Mouse (Mus musculus) heart, adult 9 months (tissue): ENCODE results near the gene Timm10.
A peak's percentile ranks its signal among the peaks of the same experiment; 100 is the strongest.

Experiments used
- DNase-seq, 2 experiments: peaks; one replicate each; pipeline ENCODE4 v3.0.0; 2022; ENCODE audit warnings: low spot score in 2 of 2

Timm10 gene

DNA sequence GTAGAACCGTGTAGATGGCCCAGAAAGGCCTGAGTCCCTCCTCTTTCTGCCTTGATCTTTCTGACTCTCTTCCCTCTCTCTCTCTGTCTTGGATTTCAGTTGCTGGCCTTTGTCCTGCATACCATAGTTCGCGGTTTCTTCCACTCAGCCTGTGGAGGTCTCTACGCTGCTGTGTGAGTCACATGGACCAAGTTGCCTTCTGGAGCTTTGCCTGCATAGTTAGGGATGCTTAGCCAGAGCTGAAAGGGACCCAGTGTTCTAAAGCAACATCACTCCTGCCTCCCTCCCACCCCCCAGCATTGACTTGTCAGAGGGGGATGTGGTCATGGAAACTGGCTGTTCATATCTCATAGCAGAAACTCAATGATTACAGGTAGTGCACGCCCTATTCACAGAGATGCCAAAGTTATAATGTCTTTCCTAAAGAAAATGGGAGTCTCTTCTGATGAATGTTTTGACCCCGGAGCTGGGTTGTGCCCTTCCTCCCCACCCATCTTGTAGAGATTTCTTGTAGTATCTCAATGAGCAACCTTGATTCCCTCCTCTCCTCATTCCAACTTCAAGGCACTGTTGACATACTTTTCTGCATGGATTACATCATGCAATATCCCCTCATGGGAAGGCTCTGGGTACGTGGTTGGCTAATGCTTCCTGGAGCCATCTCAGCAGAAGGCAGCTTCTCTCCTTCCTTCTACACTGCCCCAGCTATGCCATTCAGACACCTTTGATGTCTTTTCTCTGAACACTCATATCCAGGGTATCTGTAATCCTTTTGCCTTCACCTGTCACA, 33.4 kb downstream of the Timm10 start:
- no peak for DNase-seq

DNA sequence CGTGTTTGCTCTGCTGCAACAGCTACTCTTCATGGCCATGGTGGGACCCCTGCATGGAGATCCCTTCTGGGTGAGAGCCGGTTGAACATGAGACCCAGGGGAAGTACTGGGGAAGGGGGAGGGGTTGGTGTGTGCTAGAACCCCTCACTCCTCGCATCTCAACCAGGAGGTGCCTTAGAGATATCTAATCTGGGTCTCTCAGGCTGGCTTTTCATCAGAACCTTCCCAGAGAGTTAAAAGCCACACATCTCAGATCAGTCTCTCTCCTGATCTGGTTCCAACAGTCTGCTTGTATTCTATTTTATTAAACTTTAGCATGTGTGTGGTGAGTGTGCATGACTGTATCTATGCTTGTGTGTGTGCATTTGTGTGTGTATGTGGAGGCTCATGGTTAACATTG, 34.6 kb downstream of the Timm10 start:
- no peak for DNase-seq

GRCm38 (mm10) chr2:84862231-84862630, 35.4 kb downstream of the Timm10 start:
- no peak for DNase-seq

DNA sequence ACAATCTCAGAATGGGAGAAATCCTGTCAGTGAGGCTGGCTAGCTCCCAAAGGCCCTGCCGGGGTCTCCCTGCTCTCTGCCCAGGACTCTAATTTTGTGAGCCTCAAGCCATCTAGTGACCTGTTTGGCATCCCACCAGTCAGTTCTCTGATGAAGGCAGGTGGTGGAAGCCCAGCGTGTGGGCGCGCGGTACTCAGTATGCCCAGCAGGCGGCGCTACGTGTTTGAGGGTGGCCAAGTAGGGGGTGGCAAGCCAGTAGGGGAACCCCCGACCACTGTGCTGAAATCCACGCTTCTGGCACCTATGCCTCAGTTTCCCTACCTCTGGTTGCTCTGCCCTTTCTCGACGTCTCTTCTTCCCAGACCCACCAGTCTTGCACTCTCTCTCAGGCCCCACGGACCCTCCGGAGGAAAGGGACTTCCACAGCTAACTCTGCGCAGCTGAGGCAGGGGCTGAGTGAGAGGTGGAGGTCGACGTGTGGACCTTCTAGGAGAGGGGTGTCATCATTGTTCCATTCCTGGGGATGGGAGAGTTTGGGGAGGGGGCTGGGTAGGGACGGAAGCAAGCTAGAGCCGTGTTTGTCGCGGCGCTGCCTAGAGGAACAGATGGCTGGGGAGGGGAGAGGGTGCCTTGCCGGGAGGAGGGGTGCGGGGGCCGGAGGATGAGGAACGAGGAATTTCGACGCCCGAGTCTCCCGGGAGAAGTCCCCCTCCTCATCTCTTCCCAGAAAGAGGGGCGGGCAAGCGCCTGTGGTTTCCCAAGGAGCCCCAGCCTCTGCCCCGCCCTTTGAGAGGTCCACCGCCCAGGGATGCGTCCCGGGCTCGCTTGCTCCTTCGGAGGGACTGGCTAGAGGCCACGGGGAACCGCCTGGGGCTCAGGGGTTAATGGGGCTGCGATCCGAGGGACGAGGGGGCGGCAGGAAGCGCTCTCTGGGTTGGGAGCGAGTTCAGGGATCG, 39.1 kb downstream of the Timm10 start:
- DNase-seq, result peak; percentile 36 to 53

DNA sequence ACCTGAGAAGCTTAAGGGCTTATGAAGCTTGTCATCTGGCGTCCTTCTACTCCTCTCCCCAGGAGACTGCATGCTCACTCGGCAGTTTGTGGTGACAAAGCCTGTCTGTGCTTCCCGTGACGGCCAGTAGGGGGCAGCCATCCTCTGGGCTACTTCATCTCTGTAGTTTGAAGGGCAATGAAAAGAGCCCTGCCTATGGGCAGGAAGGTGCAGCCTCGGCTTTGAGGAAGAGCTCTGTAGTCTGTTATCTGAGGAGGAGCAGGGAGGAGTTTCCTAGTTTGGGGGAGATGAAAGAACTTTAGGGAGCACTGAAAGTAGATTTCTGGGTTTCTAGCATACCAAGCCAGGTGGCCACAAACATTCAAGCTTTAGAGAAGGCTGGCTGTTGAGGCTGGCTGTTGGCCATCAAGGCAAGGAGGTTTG, 41.7 kb downstream of the Timm10 start:
- peak; percentile 40 to 45 for DNase-seq

- DNase-seq, result no peak
Observed at GRCm38 (mm10) chr2:84868977-84869376, 42.2 kb downstream of the Timm10 start.

DNA sequence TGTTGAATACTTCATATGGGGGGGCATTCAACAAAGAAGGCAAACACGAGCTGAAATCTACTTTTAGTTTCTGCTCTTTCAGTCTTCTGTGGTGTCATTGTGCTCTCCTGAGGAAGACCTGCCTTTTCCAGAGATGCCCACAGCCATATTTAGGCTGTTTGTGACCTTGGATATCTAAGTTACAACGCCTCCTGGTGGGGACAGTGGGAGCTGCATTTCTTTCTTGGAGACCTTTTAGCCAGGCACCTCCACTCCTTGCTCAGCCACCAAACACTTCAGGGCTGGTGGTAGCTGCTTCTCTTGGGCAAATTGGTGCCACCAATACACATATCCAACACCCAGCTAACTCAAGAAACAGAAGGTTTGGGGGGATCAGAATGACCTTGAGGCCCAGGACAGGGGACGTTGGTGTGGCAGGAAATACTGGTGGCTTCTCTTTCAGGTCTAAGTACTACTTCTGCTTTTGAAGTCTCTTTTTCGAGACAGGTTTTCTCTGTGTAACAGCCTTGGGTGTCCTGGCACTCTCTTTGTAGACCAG, 43.9 kb downstream of the Timm10 start:
- no peak for DNase-seq

GRCm38 (mm10) chr2:84872105-84872716, 45.4 kb downstream of the Timm10 start:
- peak; percentile 31 to 55 for DNase-seq

DNA sequence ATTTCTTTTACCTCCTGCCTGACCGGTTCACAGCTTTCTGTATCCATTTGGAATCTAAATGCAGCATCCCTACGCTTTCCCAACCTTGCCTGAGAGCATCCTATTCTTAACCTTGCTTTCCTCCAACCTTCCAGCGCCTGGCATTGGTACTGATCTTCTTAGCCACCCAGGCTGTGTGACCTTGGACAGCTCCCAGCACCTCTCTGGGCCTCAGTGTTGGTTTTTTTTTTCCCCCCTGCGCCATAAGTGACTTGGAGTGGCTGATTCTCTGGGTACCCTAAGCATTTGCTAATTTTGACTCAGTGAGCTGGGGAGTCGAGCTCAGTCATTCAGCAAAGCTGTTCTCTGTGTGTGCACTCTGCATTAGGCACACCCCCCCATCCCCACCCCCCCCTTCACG, 49.0 kb downstream of the Timm10 start:
- no peak for DNase-seq
